Mouse (Mus musculus) CH12.LX (cell line): ENCODE measurements at regions not wholly inside any gene's neighbourhood (a gene's known extent, or its start where the extent isn't known, plus 50 kb on each side); places are given as distances from the start of the nearest gene placed in this dataset.

ENCODE experiments used
- DNase-seq: peaks from one replicate; pipeline ENCODE4 v3.0.0-alpha.2; 2013; ENCODE audit errors: extremely low read depth
- H3K27ac ChIP-seq: 2 replicates; pipeline ENCODE4 v1.5.1; 2012; ENCODE audit warnings: low read depth, mild to moderate bottlenecking, control low read depth, moderate library complexity; ENCODE audit not compliant: insufficient read depth
- H3K27me3 ChIP-seq: replicated peaks from 2 replicates; pipeline ENCODE3; 2012; ENCODE audit warnings: inconsistent platforms
- H3K36me3 ChIP-seq, 2 experiments: replicated peaks in 1 of 2; 2 replicates each; pipeline versions ENCODE3 to v1.6.1; 2012; ENCODE audit warnings: inconsistent platforms in 1 of 2, low read length in 1 of 2, mild to moderate bottlenecking in 1 of 2, mixed read lengths in 1 of 2, moderate library complexity in 1 of 2; ENCODE audit not compliant: control insufficient read depth in 1 of 2, insufficient read depth in 1 of 2
- H3K4me1 ChIP-seq, 2 experiments: 2 replicates each; pipeline ENCODE4 v1.6.1; 2012; ENCODE audit warnings: inconsistent platforms in 1 of 2, moderate library complexity in 1 of 2; ENCODE audit not compliant: insufficient read depth in 2 of 2, control insufficient read depth in 1 of 2
- H3K4me2 ChIP-seq: 2 replicates; pipeline ENCODE4 v1.6.1; 2012; ENCODE audit warnings: low read depth, mild to moderate bottlenecking, control low read depth; ENCODE audit not compliant: poor library complexity, insufficient read depth, severe bottlenecking
- H3K4me3 ChIP-seq, 3 experiments: fragments of 150-350 bp in 1 of 3; sonication (generic) in 1 of 3; replicated peaks in 1 of 3; 2 replicates each; pipeline versions ENCODE3 to v1.5.1; 2011 to 2012; ENCODE audit warnings: low read depth in 2 of 3, low read length in 2 of 3, mild to moderate bottlenecking in 2 of 3, moderate library complexity in 2 of 3, control low read depth in 1 of 3, improper control_type of control experiment in 1 of 3, inconsistent platforms in 1 of 3, mixed read lengths in 1 of 3; ENCODE audit not compliant: poor library complexity in 1 of 3
- H3K79me2 ChIP-seq: replicated peaks from 2 replicates; pipeline ENCODE4 v1.6.1; 2012; ENCODE audit warnings: mild to moderate bottlenecking, moderate library complexity; ENCODE audit not compliant: control insufficient read depth, poor library complexity, insufficient read depth, severe bottlenecking; ENCODE audit errors: extremely low read depth
- H3K9ac ChIP-seq: 2 replicates; pipeline ENCODE4 v1.6.1; 2012; ENCODE audit warnings: low read depth, mild to moderate bottlenecking, control low read depth, moderate library complexity; ENCODE audit not compliant: insufficient read depth
- H3K9me3 ChIP-seq: replicated peaks from 2 replicates; pipeline ENCODE3; 2012; ENCODE audit warnings: low read length, inconsistent platforms, mixed read lengths
- CHD1 ChIP-seq: IDR thresholded peaks from 2 replicates; pipeline ENCODE4 v1.6.1; 2012; ENCODE audit warnings: low read depth, low read length, improper control_type of control experiment, inconsistent platforms
- E2F4 ChIP-seq: IDR thresholded peaks from 2 replicates; pipeline ENCODE4 v1.6.1; 2011; ENCODE audit warnings: low read depth, low read length, improper control_type of control experiment; ENCODE audit not compliant: insufficient replicate concordance
- ELF1 ChIP-seq: IDR thresholded peaks from 2 replicates; pipeline ENCODE4 v1.6.1; 2014; ENCODE audit warnings: low read depth, mild to moderate bottlenecking, inconsistent platforms, low read length, improper control_type of control experiment
- ETS1 ChIP-seq: conservative IDR thresholded peaks from 2 replicates; pipeline ENCODE4 v1.6.1; 2012; ENCODE audit warnings: low read depth, mild to moderate bottlenecking, inconsistent platforms, low read length, improper control_type of control experiment, moderate library complexity
- IRF4 ChIP-seq: IDR thresholded peaks from 2 replicates; pipeline ENCODE4 v1.6.1; 2014; ENCODE audit warnings: low read depth, mild to moderate bottlenecking, inconsistent platforms, low read length, improper control_type of control experiment
- MAFK ChIP-seq: IDR thresholded peaks from 2 replicates; pipeline ENCODE4 v1.6.1; 2011; ENCODE audit warnings: low read length, improper control_type of control experiment; ENCODE audit not compliant: insufficient replicate concordance
- MAZ ChIP-seq: IDR thresholded peaks from 2 replicates; pipeline ENCODE4 v1.6.1; 2012; ENCODE audit warnings: low read depth, mild to moderate bottlenecking, inconsistent platforms, low read length, improper control_type of control experiment, moderate library complexity
- MXI1 ChIP-seq: IDR thresholded peaks from 2 replicates; pipeline ENCODE4 v1.6.1; 2011; ENCODE audit warnings: mild to moderate bottlenecking, low read depth, low read length, improper control_type of control experiment
- MYC ChIP-seq: IDR thresholded peaks from 2 replicates; pipeline ENCODE4 v1.6.1; 2011; ENCODE audit warnings: low read depth, mild to moderate bottlenecking, improper control_type of control experiment, low read length
- NELFE ChIP-seq: IDR thresholded peaks from 2 replicates; pipeline ENCODE4 v1.6.1; 2011; ENCODE audit warnings: low read depth, low read length, improper control_type of control experiment
- NRF1 ChIP-seq: IDR thresholded peaks from 2 replicates; pipeline ENCODE4 v1.6.1; 2014; ENCODE audit warnings: low read depth, mild to moderate bottlenecking, inconsistent platforms, low read length, improper control_type of control experiment, moderate library complexity
- POLR2A ChIP-seq: IDR thresholded peaks from 2 replicates; pipeline ENCODE4 v1.6.1; 2011; ENCODE audit warnings: low read depth, mild to moderate bottlenecking, improper control_type of control experiment, low read length
- POLR2AphosphoS2 ChIP-seq: IDR thresholded peaks from 2 replicates; pipeline ENCODE4 v1.6.1; 2011; ENCODE audit warnings: low read depth, low read length, improper control_type of control experiment
- RCOR1 ChIP-seq: conservative IDR thresholded peaks from 2 replicates; pipeline ENCODE4 v1.6.1; 2012; ENCODE audit warnings: low read depth, mild to moderate bottlenecking, inconsistent platforms, low read length, improper control_type of control experiment
- SIN3A ChIP-seq: IDR thresholded peaks from 2 replicates; pipeline ENCODE4 v1.6.1; 2012; ENCODE audit warnings: low read length, improper control_type of control experiment, inconsistent platforms
- TBP ChIP-seq: conservative IDR thresholded peaks from 2 replicates; pipeline ENCODE4 v1.6.1; 2011; ENCODE audit warnings: low read depth, low read length, improper control_type of control experiment
- USF2 ChIP-seq: conservative IDR thresholded peaks from 2 replicates; pipeline ENCODE4 v1.6.1; 2011; ENCODE audit warnings: low read depth, low read length, improper control_type of control experiment
- ZC3H11A ChIP-seq: IDR thresholded peaks from 2 replicates; pipeline ENCODE4 v1.6.1; 2012; ENCODE audit warnings: low read depth, mild to moderate bottlenecking, inconsistent platforms, low read length, improper control_type of control experiment
- ZMIZ1 ChIP-seq: IDR thresholded peaks from 2 replicates; pipeline ENCODE4 v1.6.1; 2012; ENCODE audit warnings: low read depth, mild to moderate bottlenecking, inconsistent platforms, low read length, improper control_type of control experiment
- ZNF384 ChIP-seq: IDR thresholded peaks from 2 replicates; pipeline ENCODE4 v1.6.1; 2012; ENCODE audit warnings: low read depth, low read length, improper control_type of control experiment, inconsistent platforms
- dilution Hi-C: fragments of 300-500 bp; cut with MboI; formaldehyde crosslinking; loops from 2 replicates; pipeline ENCODE4 v1.14.3; 2020; ENCODE audit warnings: low sequenced_read_pairs; ENCODE audit not compliant: extremely low pct_unique_long_range_greater_than_20kb, extremely low pct_ligation_motif_present
- in situ Hi-C: fragments of 300-500 bp; cut with MboI; formaldehyde crosslinking; loops from 3 replicates; pipeline ENCODE4 v1.14.3; 2019; ENCODE audit warnings: low sequenced_read_pairs, low pct_ligation_motif_present, low pct_unique_long_range_greater_than_20kb, mixed read lengths

GRCm38 (mm10) chr16:48126797-48127196 lies 156.7 kb upstream of the Dppa4 start:
- TF ChIP-seq ZMIZ1 (no peak), ZC3H11A (no peak), ELF1 (no peak), NRF1 (no peak), NELFE (no peak), MAFK (no peak), POLR2AphosphoS2 (no peak), MAZ (no peak), SIN3A (no peak), USF2 (no peak), MXI1 (no peak), CHD1 (no peak), TBP (no peak), POLR2A (no peak), RCOR1 (no peak), E2F4 (no peak), ETS1 (no peak), ZNF384 (no peak)

GRCm38 (mm10) chr16:48127338-48127737 lies 156.2 kb upstream of the Dppa4 start:
- TF ChIP-seq MYC = no peak
- no peak for TF ChIP-seq CHD1
- no peak for TF ChIP-seq IRF4
- TF ChIP-seq E2F4 = no peak
- no peak for TF ChIP-seq MAZ
- no peak for TF ChIP-seq RCOR1
- TF ChIP-seq ZNF384 = no peak
- Histone ChIP-seq H3K79me2 (no peaks in the 10 kb centered on the region), H3K27me3 (no peaks in the 10 kb centered on the region), H3K9me3 (peaks cover 71% of the 10 kb centered on the region), H3K36me3 (no peaks in the 10 kb centered on the region), H3K4me1 (no peaks in the 10 kb centered on the region), H3K4me2 (no peak overlapping the region), H3K27ac (no peak overlapping the region), H3K4me3 (no peak overlapping the region), H3K9ac (no peak overlapping the region)
- in situ Hi-C loops = no loop called here
- DNase-seq = no peak
- dilution Hi-C loops = no loop called here

More at GRCm38 (mm10) chr16:48126797-48127196, 156.7 kb upstream of the Dppa4 start:
- Histone ChIP-seq H3K36me3 (no peaks in the 10 kb centered on the region), H3K4me2 (no peak overlapping the region), H3K27me3 (no peaks in the 10 kb centered on the region), H3K4me3 (no peak overlapping the region), H3K9me3 (peaks cover 70% of the 10 kb centered on the region), H3K79me2 (no peaks in the 10 kb centered on the region), H3K27ac (no peak overlapping the region), H3K4me1 (no peaks in the 10 kb centered on the region), H3K9ac (no peak overlapping the region)
- DNase-seq = no peak
- dilution Hi-C loops (no loop called here), in situ Hi-C loops (no loop called here)
